Comparison of ENCODE assay signal across 9 mouse cellular contexts in genomic region chr15:41977649-41978231, GRCm38 (mm10).
DNase-seq lines count a peak whose midpoint lies in the region.
"Had no signal": no experiment of that assay in that cellular context is flagged by ENCODE, and none has a peak within 500 bp of the region (broad histone marks: within the 10 kb centered on the region; RNA-seq: fewer than 3 reads in every experiment).

No protein-coding gene starts in this region.

- DNase-seq in adrenal gland, adult 2 months: peak; percentile 11
- no peak for DNase-seq in adrenal gland, adult 8-10 months
- DNase-seq in heart, postnatal 4 days: peak; percentile 26
- no peak for DNase-seq in heart, postnatal 25 days (ENCODE audit: low spot score)
- DNase-seq in right cerebral cortex, adult 18-20 months: peak; percentile 4
- no peak for DNase-seq in right cerebral cortex, postnatal 36 days (ENCODE audit: low spot score in 2 of 2)
- peak; percentile 11 for DNase-seq in right cerebral cortex, postnatal 4 days
- DNase-seq in frontal cortex, postnatal 36 days (ENCODE audit: low spot score in 2 of 2): no peak
- DNase-seq: liver had no signal

- intact Hi-C loops in heart, postnatal 25 days (cut with DNase I): loop anchor here (10.0 kb wide), 3 partner anchors 653 to 813 kb away; no protein-coding TSS in a partner anchor

Comparison
In these comparisons a context has a peak if more than half of its experiments do, and no peak if none do; other contexts are left out.
1. DNase-seq: peak in adrenal gland, adult 2 months (single experiment), heart, postnatal 4 days (single experiment), right cerebral cortex, adult 18-20 months (single experiment) and right cerebral cortex, postnatal 4 days (single experiment); none in adrenal gland, adult 8-10 months (single experiment), heart, postnatal 25 days (single experiment), right cerebral cortex, postnatal 36 days (0 of 2) and frontal cortex, postnatal 36 days (0 of 2).